Mouse (Mus musculus) CD8-positive naive resting alpha-beta T cell, adult 57 days (primary cell): ENCODE results near the gene Cdkn2a. TPM values are rescaled to one million over a fixed set of nuclear protein-coding genes. Genes with fewer than 3 reads are reported as not detected.

ENCODE experiments used
- total RNA-seq: library from RNA; stranded (reverse); gene quantifications from one replicate; pipeline ENCODE4 v1.2.4, GENCODE M21; 2023

The Cdkn2a gene
- not detected for total RNA-seq

GRCm38 (mm10) chr4:89294486-89295440, at the start of gene Cdkn2a:
Cdkn2a (minus strand) TSS chr4:89294653.

GRCm38 (mm10) chr4:89310491-89311254, 16.2 kb upstream of the Cdkn2a start, which contains the start of gene Cdkn2b:
Cdkn2b (minus strand) TSS chr4:89311039.

Other genes starting within 250 kb of the Cdkn2a start
- gene Mtap, start 157.5 kb downstream of the Cdkn2a start, total RNA-seq = 38.4 TPM
- not detected for gene Cdkn2b, start 16.4 kb upstream of the Cdkn2a start, total RNA-seq